Mouse (Mus musculus) midbrain, embryonic 11.5 days (tissue): ENCODE results near the gene Arhgap35. TPM values are rescaled to one million over a fixed set of nuclear protein-coding genes. Genes with fewer than 3 reads are reported as not detected.

Source experiments
- ATAC-seq: fragments of 200-750 bp; cut with Nextera tagmentation; 2 replicates; pipeline ENCODE4 v1.8.0; 2017; ENCODE audit warnings: moderate TSS enrichment, moderate library complexity; ENCODE audit not compliant: low FRiP score
- DNase-seq: peaks from one replicate; pipeline ENCODE4 v3.0.0; 2015; ENCODE audit warnings: low spot score; ENCODE audit errors: missing footprints
- H3K27ac ChIP-seq: fragments of 300-500 bp; sonication (generic); 2 replicates; pipeline ENCODE4 v1.5.1; 2014; ENCODE audit warnings: low read depth, low read length
- H3K27me3 ChIP-seq: fragments of 300-500 bp; sonication (generic); 2 replicates; pipeline ENCODE4 v1.6.1; 2014; ENCODE audit warnings: mild to moderate bottlenecking, low read length, moderate library complexity, mixed read lengths; ENCODE audit not compliant: control insufficient read depth, insufficient read depth
- H3K36me3 ChIP-seq: fragments of 300-500 bp; sonication (generic); 2 replicates; pipeline ENCODE4 v1.6.1; 2014; ENCODE audit warnings: mild to moderate bottlenecking, low read length, moderate library complexity, mixed read lengths; ENCODE audit not compliant: control insufficient read depth, insufficient read depth
- H3K4me1 ChIP-seq: fragments of 300-500 bp; sonication (generic); 2 replicates; pipeline ENCODE4 v1.6.1; 2014; ENCODE audit warnings: low read length; ENCODE audit not compliant: control insufficient read depth, insufficient read depth
- H3K4me2 ChIP-seq: fragments of 300-500 bp; sonication (generic); 2 replicates; pipeline ENCODE4 v1.6.1; 2014; ENCODE audit warnings: mild to moderate bottlenecking, moderate library complexity
- H3K4me3 ChIP-seq: fragments of 300-500 bp; sonication (generic); 2 replicates; pipeline ENCODE4 v1.5.1; 2014; ENCODE audit warnings: low read depth, low read length
- H3K9ac ChIP-seq: fragments of 300-500 bp; sonication (generic); 2 replicates; pipeline ENCODE4 v1.6.1; 2014; ENCODE audit warnings: low read length
- H3K9me3 ChIP-seq: fragments of 300-500 bp; sonication (generic); 2 replicates; pipeline ENCODE4 v1.6.1; 2016; ENCODE audit warnings: low read length; ENCODE audit not compliant: control insufficient read depth
- WGBS: fragments of 180-500 bp; shearing (Covaris S2); extraction: QIAGEN DNeasy Blood & Tissue Kit; methylation state at CpG from one replicate; pipeline ENCODE4 v1.1.7; 2014; 5-methylcytosine and 5-hydroxymethylcytosine counted together
- polyA plus RNA-seq: library from polyadenylated mRNA; unstranded; fragments of >200 nt; fragmentation: Nextera tagmentation; extraction: Ambion mirVana; gene quantifications from 2 replicates; pipeline ENCODE4 v1.2.1, GENCODE M21; 2014

Gene Arhgap35
- polyA plus RNA-seq, 1 experiment from 2014 or later: 33.3 TPM

GRCm38 (mm10) chr7:16491759-16492158, 123.0 kb downstream of the Arhgap35 start:
- ATAC-seq (peak; percentile 51; the same call in 1 of the 2 replicates), DNase-seq (peak; percentile 93)
- Histone ChIP-seq H3K4me3 (no peak overlapping the region), H3K9ac (no peak overlapping the region), H3K4me1 (no peaks in the 10 kb centered on the region), H3K27me3 (no peaks in the 10 kb centered on the region), H3K4me2 (no peak overlapping the region), H3K9me3 (no peaks in the 10 kb centered on the region), H3K36me3 (peaks cover 5% of the 10 kb centered on the region), H3K27ac (no peak overlapping the region)
- WGBS: 46% methylated on average over 3 of the region's 3 CpGs

GRCm38 (mm10) chr7:16489948-16490347, 124.8 kb downstream of the Arhgap35 start:
- Histone ChIP-seq H3K27me3 (no peaks in the 10 kb centered on the region), H3K27ac (no peak overlapping the region), H3K9ac (no peak overlapping the region), H3K9me3 (no peaks in the 10 kb centered on the region), H3K4me3 (no peak overlapping the region), H3K4me2 (no peak overlapping the region), H3K36me3 (no peaks in the 10 kb centered on the region), H3K4me1 (no peaks in the 10 kb centered on the region)
- 88% methylated on average over 9 of the region's 9 CpGs for WGBS
- no peak for DNase-seq
- no peak for ATAC-seq

- Histone ChIP-seq H3K4me1 (no peaks in the 10 kb centered on the region), H3K36me3 (no peaks in the 10 kb centered on the region), H3K9ac (no peak overlapping the region), H3K27ac (no peak overlapping the region), H3K4me2 (no peak overlapping the region), H3K27me3 (no peaks in the 10 kb centered on the region), H3K4me3 (no peak overlapping the region), H3K9me3 (no peaks in the 10 kb centered on the region)
- ATAC-seq: no peak
- no peak for DNase-seq
Measured at GRCm38 (mm10) chr7:16488816-16489215, 126.0 kb downstream of the Arhgap35 start.

GRCm38 (mm10) chr7:16477628-16478027, 137.2 kb downstream of the Arhgap35 start, which contains the start of gene Npas1:
Npas1 (minus strand) TSS chr7:16477728.
- ATAC-seq (no peak), DNase-seq (no peak)
- H3K4me3 ChIP-seq: peak within 1 kb of the TSS; percentile 25
- H3K27me3 ChIP-seq: peaks cover 51% of the 10 kb centered on the region
- H3K27ac ChIP-seq: no peak within 1 kb of the TSS
- H3K4me2 ChIP-seq: peak within 1 kb of the TSS; percentile 47
- WGBS: 86% methylated on average over 8 of the region's 8 CpGs
- H3K9me3 ChIP-seq: no peaks in the 10 kb centered on the region
- H3K9ac ChIP-seq: no peak within 1 kb of the TSS
- no peaks in the 10 kb centered on the region for H3K36me3 ChIP-seq
- H3K4me1 ChIP-seq: peaks cover 7% of the 10 kb centered on the region; the same call in 1 of the 2 replicates

GRCm38 (mm10) chr7:16476600-16476989, 138.2 kb downstream of the Arhgap35 start:
- H3K27me3 ChIP-seq: peaks cover 59% of the 10 kb centered on the region
- DNase-seq (peak; percentile 89), ATAC-seq (0 out of 2 replicates have a peak, but pooled peaks have one; percentile 42)
- H3K4me1 ChIP-seq: peaks cover 9% of the 10 kb centered on the region
- no peak overlapping the region for H3K27ac ChIP-seq
- H3K36me3 ChIP-seq: no peaks in the 10 kb centered on the region
- WGBS: 1% methylated on average over 33 of the region's 34 CpGs
- no peak overlapping the region for H3K9ac ChIP-seq
- H3K9me3 ChIP-seq: no peaks in the 10 kb centered on the region
- peak overlapping the region; percentile 47 for H3K4me2 ChIP-seq
- H3K4me3 ChIP-seq: peak overlapping the region; percentile 25

- Histone ChIP-seq H3K9ac (no peak overlapping the region), H3K9me3 (no peaks in the 10 kb centered on the region), H3K4me3 (peak overlapping the region; percentile 25), H3K36me3 (no peaks in the 10 kb centered on the region), H3K4me2 (peak overlapping the region; percentile 47), H3K27ac (no peak overlapping the region), H3K4me1 (peaks cover 9% of the 10 kb centered on the region), H3K27me3 (peaks cover 61% of the 10 kb centered on the region)
- whole genome bisulfite sequencing: 1% methylated on average over 49 of the region's 59 CpGs
- DNase-seq (peak; percentile 88), ATAC-seq (no peak)
Measured at GRCm38 (mm10) chr7:16475764-16476599, 138.8 kb downstream of the Arhgap35 start.

GRCm38 (mm10) chr7:16475321-16475720, 139.5 kb downstream of the Arhgap35 start:
- Histone ChIP-seq H3K27me3 (peaks cover 61% of the 10 kb centered on the region), H3K36me3 (no peaks in the 10 kb centered on the region), H3K4me1 (peaks cover 9% of the 10 kb centered on the region), H3K27ac (no peak overlapping the region), H3K4me2 (peak overlapping the region; percentile 3; the same call in 1 of the 2 replicates), H3K9me3 (no peaks in the 10 kb centered on the region), H3K4me3 (peak overlapping the region; percentile 8; the same call in 1 of the 2 replicates), H3K9ac (no peak overlapping the region)
- WGBS: 5% methylated on average over 23 of the region's 23 CpGs
- DNase-seq (peak; percentile 81), ATAC-seq (no peak)

GRCm38 (mm10) chr7:16474445-16474844, 140.3 kb downstream of the Arhgap35 start:
- no peaks in the 10 kb centered on the region for H3K36me3 ChIP-seq
- peaks cover 61% of the 10 kb centered on the region for H3K27me3 ChIP-seq
- no peak overlapping the region for H3K4me3 ChIP-seq
- peak overlapping the region; percentile 14; the same call in 1 of the 2 replicates for H3K4me2 ChIP-seq
- no peak overlapping the region for H3K27ac ChIP-seq
- peaks cover 9% of the 10 kb centered on the region for H3K4me1 ChIP-seq
- WGBS: 4% methylated on average over 33 of the region's 33 CpGs
- 0 out of 2 replicates have a peak, but pooled peaks have one; percentile 7 for ATAC-seq
- peak; percentile 84 for DNase-seq
- H3K9ac ChIP-seq: no peak overlapping the region
- no peaks in the 10 kb centered on the region for H3K9me3 ChIP-seq

- no peak overlapping the region for H3K9ac ChIP-seq
- ATAC-seq (no peak), DNase-seq (peak; percentile 69)
- no peak overlapping the region for H3K4me3 ChIP-seq
- no peak overlapping the region for H3K4me2 ChIP-seq
- H3K4me1 ChIP-seq: peaks cover 9% of the 10 kb centered on the region
- peaks cover 61% of the 10 kb centered on the region for H3K27me3 ChIP-seq
- H3K27ac ChIP-seq: no peak overlapping the region
- no peaks in the 10 kb centered on the region for H3K9me3 ChIP-seq
- WGBS: 64% methylated on average over 8 of the region's 8 CpGs
- no peaks in the 10 kb centered on the region for H3K36me3 ChIP-seq
Measured at GRCm38 (mm10) chr7:16473847-16474246, 140.9 kb downstream of the Arhgap35 start.
